Mouse (Mus musculus) lung, postnatal 36 days (tissue): ENCODE measurements around the gene Mtmr6.
"Not testable (repeated sequence)": the region's sequence is repeated elsewhere in the genome, so short reads cannot be mapped to it uniquely, and the experiment has no call there.

ENCODE experiments used
- DNase-seq: peaks from one replicate; pipeline ENCODE4 v3.0.0; 2022; ENCODE audit warnings: mixed read lengths

Mtmr6 gene

GRCm38 (mm10) chr14:60300224-60300991 lies 35.4 kb downstream of the Mtmr6 start:
- no peak for DNase-seq

DNA sequence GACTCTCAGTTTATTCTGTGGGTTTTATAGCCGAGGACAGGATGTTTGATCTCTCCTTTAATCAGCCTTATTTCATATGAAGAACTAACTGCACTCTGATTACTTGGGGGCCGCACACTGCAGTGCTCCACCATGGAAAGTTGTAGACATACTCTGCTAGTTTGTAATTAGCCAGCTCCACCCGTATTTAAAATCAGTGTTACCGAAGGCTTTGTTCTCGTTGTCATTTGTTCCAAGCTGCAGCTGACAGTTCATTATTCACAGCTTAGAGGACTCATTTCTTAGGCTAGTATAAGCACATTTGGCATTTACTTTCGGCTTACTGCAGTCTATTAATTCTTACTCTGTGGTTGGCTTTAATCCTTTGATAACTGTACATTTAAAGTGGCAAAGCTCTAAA lies 36.0 kb downstream of the Mtmr6 start:
- no peak for DNase-seq

DNA sequence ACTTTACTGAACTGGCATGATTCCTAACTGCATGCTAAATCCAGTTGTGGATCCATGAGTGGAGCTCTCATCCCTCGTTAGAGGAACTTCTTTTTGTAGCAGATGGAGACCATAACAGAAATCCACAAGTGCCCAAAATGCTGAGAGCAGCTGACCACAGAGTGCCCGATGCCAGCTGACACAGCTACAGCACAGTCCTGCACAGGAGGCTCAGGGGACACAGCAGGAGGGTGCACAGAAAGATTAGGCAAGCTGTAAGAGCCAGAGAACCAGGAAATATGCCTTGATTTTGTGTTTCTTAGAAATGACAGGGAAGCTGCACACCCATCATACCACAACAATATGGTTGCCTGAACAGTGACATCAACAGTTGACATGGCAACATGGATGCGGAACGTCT lies 37.4 kb downstream of the Mtmr6 start:
- peak; percentile 16 for DNase-seq

DNA sequence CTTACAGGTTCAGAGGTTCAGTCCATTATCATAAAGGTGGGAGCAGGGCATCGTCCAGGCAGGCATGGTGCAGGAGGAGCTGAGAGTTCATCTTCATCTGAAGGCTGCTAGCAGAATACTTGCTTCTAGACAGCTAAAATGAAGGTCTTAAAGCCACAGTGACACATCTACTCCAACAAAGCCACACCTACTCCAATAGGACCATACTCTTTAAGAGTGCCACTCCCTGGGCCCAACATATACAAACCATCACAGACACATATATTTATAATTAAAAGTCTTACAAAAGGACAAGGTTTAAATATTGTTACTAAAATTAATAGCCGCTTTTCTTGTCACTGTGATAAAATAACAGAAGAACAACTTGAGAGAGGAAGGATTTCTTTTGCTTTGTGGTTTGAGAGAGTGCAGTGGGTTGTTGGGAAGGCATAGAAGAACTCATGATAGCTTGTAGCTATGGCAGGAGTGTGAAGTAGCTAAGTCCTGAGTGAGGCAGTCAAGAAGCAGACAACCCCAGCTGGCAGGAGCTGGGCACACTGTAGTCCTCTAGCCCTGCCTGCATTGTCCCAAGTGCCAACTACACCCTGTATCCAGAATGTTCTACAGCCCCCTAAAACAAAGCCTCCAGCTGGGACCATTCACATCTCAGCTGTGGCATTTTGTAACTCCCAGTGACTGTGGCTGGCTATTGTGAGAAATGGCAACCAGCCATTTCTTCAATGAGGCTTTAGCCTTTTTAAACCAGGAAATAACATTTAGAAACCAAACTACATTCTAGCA lies 39.6 kb downstream of the Mtmr6 start:
- DNase-seq = peak; percentile 47

DNA sequence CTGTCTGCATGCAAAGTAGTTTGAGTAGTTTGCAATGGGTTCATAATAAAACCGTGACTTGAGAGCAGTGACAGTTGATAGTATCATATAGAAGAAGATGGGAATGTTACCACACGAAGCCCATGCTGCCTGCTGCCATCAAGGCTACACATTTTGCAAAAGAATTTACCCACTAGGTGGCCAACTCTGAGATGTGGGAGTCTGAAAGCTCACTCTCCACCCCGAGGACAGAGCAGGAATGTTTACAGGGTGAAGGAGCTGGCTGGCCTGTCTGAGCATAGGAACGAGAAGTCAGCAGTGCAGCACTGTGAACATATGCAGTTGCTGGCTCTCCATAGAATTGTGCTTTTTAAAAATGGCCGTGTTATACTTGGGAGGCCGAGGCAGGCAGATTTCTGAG lies 43.1 kb downstream of the Mtmr6 start:
- DNase-seq = no peak

- DNase-seq = no peak
Measured at GRCm38 (mm10) chr14:60310691-60311090, 45.7 kb downstream of the Mtmr6 start.

- DNase-seq = no peak
Measured at GRCm38 (mm10) chr14:60319231-60319630, 54.2 kb downstream of the Mtmr6 start.

GRCm38 (mm10) chr14:60320813-60321212 lies 55.8 kb downstream of the Mtmr6 start:
- DNase-seq = no peak

DNA sequence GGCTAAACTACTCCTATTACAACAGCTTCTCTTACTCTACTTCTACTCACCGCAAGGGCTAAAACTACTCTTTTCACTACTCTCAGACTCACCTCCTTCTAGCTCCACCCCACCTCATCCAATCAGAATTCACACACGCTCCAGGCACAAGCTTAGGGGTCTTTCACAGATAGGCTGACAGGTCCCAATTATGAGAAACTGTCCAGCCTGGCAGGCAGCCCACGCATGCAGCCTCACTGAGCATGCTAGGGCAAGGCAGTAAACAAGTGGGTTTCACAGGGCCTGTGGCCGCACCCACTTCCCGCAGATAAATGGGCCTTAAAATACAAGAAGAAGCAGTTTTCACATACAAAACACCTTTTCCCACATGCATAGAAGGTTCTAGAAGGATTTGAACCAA lies 75.0 kb downstream of the Mtmr6 start:
- DNase-seq = not testable (repeated sequence)

GRCm38 (mm10) chr14:60340570-60340969 lies 75.5 kb downstream of the Mtmr6 start:
- no peak for DNase-seq

DNA sequence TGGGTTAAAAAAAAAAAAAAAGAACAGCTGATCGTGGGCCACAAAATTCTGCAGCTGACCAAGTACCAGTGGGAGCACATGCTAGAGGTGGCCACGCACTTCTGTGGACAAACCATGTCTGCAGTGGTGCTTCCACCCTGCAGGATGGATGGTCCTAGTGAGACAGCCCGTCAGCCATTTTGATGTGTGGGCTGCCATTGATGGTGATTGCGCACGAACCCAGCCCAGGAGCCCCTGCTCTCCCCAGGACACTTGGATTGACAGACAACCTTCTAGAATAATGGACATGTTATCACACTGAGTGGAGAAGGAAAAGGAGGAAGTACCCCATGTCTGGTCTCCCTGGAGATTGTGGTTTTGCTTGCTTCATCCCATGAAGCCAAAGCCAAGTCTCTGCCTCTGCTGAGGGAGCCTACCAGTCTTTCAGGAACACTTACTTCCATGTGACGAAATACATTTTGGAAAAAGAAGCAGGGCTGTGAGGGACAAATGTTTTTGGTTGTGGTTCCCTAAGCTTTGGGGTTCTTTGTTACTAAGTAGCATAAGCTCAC lies 80.4 kb downstream of the Mtmr6 start:
- peak; percentile 10 for DNase-seq
